In genomic region chr17:12677139-12677538, GRCm38 (mm10) we compare ENCODE assay signal across 18 mouse cellular contexts. TPM values are rescaled to one million over a fixed set of nuclear protein-coding genes. Genes with fewer than 3 reads are reported as not detected.
"Had no signal": no experiment of that assay in that cellular context is flagged by ENCODE, and none has a peak within 500 bp of the region (broad histone marks: within the 10 kb centered on the region; RNA-seq: fewer than 3 reads in every experiment).

No protein-coding gene starts in this region.

- DNase-seq: kidney, adult 18-20 months; kidney, postnatal 25 days; liver, embryonic 13.5 days; liver, postnatal 0 days; lung, postnatal 14 days; right cerebral cortex, adult 18-20 months; right cerebral cortex, postnatal 25 days; thymus, adult 2 months; thymus, postnatal 36 days had no signal

- H3K9me3 ChIP-seq: limb, embryonic 10.5 days; lung, embryonic 15.5 days; neural tube, embryonic 15.5 days had no signal

- ATAC-seq: liver, postnatal 0 days; midbrain, embryonic 13.5 days had no signal

- H3K9ac ChIP-seq: liver, embryonic 13.5 days; liver, postnatal 0 days; lung, embryonic 15.5 days; midbrain, embryonic 13.5 days; neural tube, embryonic 15.5 days had no signal

- H3K27ac ChIP-seq: left cerebral cortex, adult 2 months; liver, embryonic 13.5 days; lung, embryonic 15.5 days; macrophage; midbrain, embryonic 13.5 days; neural tube, embryonic 15.5 days had no signal

- H3K4me3 ChIP-seq: left cerebral cortex, adult 2 months; limb, embryonic 10.5 days; liver, embryonic 13.5 days; lung, embryonic 15.5 days; midbrain, embryonic 13.5 days; neural tube, embryonic 15.5 days had no signal

- H3K27me3 ChIP-seq: liver, embryonic 13.5 days; lung, embryonic 15.5 days; midbrain, embryonic 13.5 days; neural tube, embryonic 15.5 days had no signal

- H3K4me2 ChIP-seq: liver, embryonic 13.5 days; lung, embryonic 15.5 days; midbrain, embryonic 13.5 days; neural tube, embryonic 15.5 days had no signal

- H3K4me1 ChIP-seq: liver, embryonic 13.5 days; lung, embryonic 15.5 days; midbrain, embryonic 13.5 days; neural tube, embryonic 15.5 days had no signal

RNA-seq across cellular contexts. Expression of gene Slc22a1, which starts 1.5 kb away (rescaled TPM):
- total RNA-seq: layer of hippocampus, postnatal 25 days; midbrain, postnatal 0 days had no signal
- polyA plus RNA-seq: limb, embryonic 10.5 days; liver, embryonic 13.5 days; macrophage; midbrain, embryonic 13.5 days; midbrain, postnatal 0 days; neural tube, embryonic 11.5 days; neural tube, embryonic 15.5 days had no signal
